Mouse (Mus musculus): ENCODE data around the gene Zzz3.
A peak's percentile ranks its signal among the peaks of the same experiment; 100 is the strongest.

DNA sequence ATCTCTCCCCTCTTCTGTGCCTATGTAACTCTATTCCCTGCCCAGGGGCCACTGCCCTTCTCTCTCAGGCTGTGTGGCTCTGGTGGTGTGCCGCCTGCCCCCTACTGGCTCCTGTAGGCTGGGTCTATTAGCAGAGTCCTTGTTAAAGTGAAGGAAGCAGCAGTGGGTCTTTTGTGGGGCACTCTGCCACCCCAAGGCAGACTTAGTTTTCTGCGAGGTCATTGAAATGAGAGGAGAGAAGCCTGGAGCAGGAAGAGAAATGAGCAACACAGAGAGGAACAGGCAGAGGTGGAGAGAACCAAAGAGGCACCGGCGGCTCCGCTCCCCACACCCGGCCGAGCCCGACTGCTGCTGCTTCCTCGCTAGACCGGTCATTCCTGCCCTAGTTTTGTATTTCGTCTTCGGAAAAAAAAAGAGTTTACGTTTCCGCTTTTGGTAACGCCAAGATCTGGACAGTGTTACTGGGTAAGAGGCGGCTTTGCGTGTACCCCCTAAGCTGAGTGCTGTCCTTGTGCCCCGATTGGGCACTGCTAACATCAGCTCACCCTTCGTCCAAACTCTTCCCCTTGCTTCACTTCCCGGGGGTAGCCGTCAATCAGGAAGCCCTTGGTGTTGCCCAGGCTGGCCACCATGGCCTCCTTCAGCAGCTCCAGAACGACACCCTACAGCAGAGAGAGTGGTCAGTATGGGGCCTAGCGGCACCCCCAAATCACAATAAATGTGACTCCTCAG lies 82.7 kb downstream of the Zzz3 start:
- no peak for TF ChIP-seq POLR2A (IDR thresholded peaks at IDR 0.05; ENCODE audit: borderline replicate concordance, control insufficient read depth, low read depth, low read length)
- TF ChIP-seq CTCF (IDR thresholded peaks at IDR 0.05; ENCODE audit: control insufficient read depth, insufficient read depth, low read length) = peak; percentile 75

Data from bone marrow, adult 2 months (tissue).